Mouse (Mus musculus): ENCODE data around the gene Paqr5.

GRCm38 (mm10) chr9:62060431-62060830 lies 33.8 kb upstream of the Paqr5 start:
- TF ChIP-seq POLR2A (IDR thresholded peaks at IDR 0.05; ENCODE audit: insufficient read depth, low read depth, low read length) (no peak), CTCF (IDR thresholded peaks at IDR 0.05; ENCODE audit: insufficient read depth, low read depth, low read length) (no peak)

Measured in olfactory bulb, adult 2 months (tissue).